Mouse (Mus musculus): ENCODE measurements at regions not wholly inside any gene's neighbourhood (a gene's known extent, or its start where the extent isn't known, plus 50 kb on each side); places are given as distances from the start of the nearest gene placed in this dataset.

DNA sequence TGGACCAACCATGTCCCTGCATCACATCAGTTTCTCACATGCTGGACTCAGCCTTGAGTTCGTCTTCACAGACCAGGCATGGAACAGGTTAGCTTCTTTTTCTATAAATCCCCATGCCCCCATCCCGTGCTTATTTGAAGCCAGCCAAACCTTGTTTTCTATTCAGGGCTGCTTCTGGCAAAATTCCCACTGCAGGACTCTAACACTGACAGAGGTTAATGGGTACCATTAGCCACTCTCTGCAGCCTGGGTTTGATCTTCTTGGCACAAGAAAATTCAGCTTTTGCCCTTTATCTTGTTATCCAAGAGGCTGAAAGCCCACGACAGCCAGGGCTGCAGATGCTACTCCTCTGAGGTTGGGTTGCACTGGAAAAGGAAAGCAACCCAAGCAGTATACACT, 101.8 kb upstream of the Fam204a start:
- Histone ChIP-seq H3K36me3 (replicated peaks) (no peaks in the 10 kb centered on the region), H3K4me3 (no peak overlapping the region), H3K4me1 (peaks cover 9% of the 10 kb centered on the region), H3K27me3 (replicated peaks; ENCODE audit: low read depth, poor library complexity, severe bottlenecking) (no peaks in the 10 kb centered on the region), H3K9me3 (no peaks in the 10 kb centered on the region), H3K27ac (replicated peaks) (no peak overlapping the region)
- WGBS, result 69% methylated on average over 3 of the region's 3 CpGs
- no peak for DNase-seq (ENCODE audit: low spot score)

DNA sequence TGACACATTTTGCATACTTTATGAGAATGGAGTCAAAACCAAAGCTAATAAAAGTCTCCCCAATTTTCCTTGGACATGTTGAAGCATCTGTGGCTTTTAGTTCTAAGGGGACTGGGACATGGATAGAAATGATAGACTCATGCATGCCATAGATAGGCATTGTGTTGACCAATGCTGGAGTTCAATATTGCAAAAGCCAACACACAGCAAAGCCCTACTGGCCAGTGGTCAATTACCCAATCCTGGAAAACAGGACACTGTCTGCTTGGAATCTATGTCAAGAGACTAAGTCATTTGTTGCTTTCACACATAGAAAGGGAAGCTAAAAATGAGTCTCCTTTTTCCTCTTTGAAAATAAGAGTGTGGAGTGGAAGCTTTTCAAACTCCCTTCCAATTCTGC, 99.1 kb upstream of the Fam204a start:
- Histone ChIP-seq H3K27me3 (replicated peaks; ENCODE audit: low read depth, poor library complexity, severe bottlenecking) (no peaks in the 10 kb centered on the region), H3K4me1 (peaks cover 9% of the 10 kb centered on the region), H3K36me3 (replicated peaks) (no peaks in the 10 kb centered on the region), H3K9me3 (no peaks in the 10 kb centered on the region), H3K4me3 (no peak overlapping the region), H3K27ac (replicated peaks) (no peak overlapping the region)
- no peak for DNase-seq (ENCODE audit: low spot score)

DNA sequence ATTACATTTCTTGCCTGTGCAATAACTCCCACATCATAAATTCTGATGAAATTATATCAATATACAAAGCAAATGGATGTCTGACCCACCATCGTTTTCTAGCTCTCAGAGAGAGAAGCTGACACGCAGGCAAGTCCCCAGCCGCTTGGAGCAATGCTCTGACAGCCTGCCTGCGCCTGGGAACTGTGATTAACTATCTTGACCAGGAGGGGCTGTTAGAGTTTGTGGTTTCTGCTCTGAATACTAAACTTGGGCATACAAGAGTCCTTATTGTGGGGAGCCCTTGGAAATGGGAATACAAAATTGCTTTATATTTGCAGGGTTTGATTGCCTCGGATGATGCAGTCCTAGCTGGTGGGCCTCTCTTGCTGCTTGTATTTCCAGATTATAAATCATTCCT, 98.6 kb upstream of the Fam204a start:
- 68% methylated on average over 5 of the region's 5 CpGs for WGBS
- DNase-seq (ENCODE audit: low spot score), result no peak
- Histone ChIP-seq H3K27ac (replicated peaks) (no peak overlapping the region), H3K36me3 (replicated peaks) (no peaks in the 10 kb centered on the region), H3K9me3 (no peaks in the 10 kb centered on the region), H3K4me3 (no peak overlapping the region), H3K4me1 (peaks cover 9% of the 10 kb centered on the region), H3K27me3 (replicated peaks; ENCODE audit: low read depth, poor library complexity, severe bottlenecking) (no peaks in the 10 kb centered on the region)

DNA sequence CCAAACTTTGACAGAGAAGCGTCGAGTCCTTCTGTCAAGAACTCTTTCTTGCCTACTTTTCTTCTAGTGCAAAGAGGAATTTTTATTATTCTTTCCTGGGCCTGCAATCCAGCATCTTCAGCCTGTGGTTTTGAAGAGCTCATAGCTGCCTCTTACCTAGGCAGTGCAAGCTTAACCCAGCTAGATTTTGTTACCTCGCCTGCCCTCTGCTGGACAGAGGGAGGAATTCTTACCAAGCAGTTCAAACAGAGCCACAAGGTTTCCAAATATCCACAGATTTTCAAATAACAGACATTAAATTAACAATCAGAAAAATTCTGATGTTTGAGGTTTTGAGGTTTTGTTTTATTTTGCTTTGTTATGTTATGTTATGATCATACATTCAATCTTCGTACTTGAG, 84.1 kb upstream of the Fam204a start:
- Histone ChIP-seq H3K9me3 (no peaks in the 10 kb centered on the region), H3K27ac (replicated peaks) (no peak overlapping the region), H3K27me3 (replicated peaks; ENCODE audit: low read depth, poor library complexity, severe bottlenecking) (no peaks in the 10 kb centered on the region), H3K36me3 (replicated peaks) (no peaks in the 10 kb centered on the region), H3K4me3 (no peak overlapping the region), H3K4me1 (no peaks in the 10 kb centered on the region)
- peak; percentile 79 for DNase-seq (ENCODE audit: low spot score)
- WGBS, result 28% methylated on average over 4 of the region's 4 CpGs

DNA sequence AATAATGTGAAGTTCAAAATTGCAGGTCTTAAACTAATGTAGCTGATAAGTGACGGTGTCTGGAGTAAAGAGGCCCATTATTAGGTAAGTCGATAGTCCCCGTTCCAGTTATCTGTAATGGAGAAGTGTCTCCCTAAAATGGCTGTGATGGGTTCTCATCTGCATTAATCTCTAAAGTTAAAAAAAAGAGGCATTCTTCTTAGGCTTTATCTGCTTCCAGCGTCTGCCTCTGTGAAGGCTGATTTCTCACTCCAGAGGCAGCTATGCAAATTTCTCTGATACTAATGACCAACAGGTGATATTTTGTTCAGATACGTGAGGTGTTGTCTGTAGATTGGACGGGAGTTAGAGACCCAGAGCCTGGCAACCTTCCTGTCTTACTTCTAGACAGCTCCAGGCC, 75.9 kb upstream of the Fam204a start:
- 59% methylated on average over 6 of the region's 6 CpGs for WGBS
- no peak for DNase-seq (ENCODE audit: low spot score)
- H3K9me3 ChIP-seq, result no peaks in the 10 kb centered on the region
- H3K36me3 ChIP-seq (replicated peaks), result no peaks in the 10 kb centered on the region
- no peak overlapping the region for H3K4me3 ChIP-seq
- no peak overlapping the region for H3K27ac ChIP-seq (replicated peaks)
- H3K27me3 ChIP-seq (replicated peaks; ENCODE audit: low read depth, poor library complexity, severe bottlenecking), result no peaks in the 10 kb centered on the region
- H3K4me1 ChIP-seq, result 0 out of 2 replicates have a peak, but pooled peaks cover 3% of the 10 kb centered on the region

DNA sequence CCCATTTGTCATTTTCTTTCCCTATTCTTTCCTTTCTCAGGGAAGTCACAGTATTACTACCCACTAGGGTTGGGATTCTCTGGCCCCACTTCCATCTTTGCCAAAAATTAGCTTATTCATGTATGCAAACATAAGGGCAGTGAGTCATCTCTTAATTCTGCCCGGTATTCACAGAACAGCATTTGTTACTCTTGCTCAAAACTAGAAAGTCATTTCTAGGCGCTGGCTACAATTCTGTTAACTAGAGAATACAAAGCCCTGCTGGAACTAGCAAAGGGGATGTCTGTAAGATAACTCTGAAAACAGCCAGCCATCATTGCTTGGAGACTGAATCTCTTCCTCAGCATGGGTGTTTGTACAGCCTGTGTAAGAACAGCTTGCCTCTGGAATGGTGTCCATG, 74.4 kb upstream of the Fam204a start:
- no peak for DNase-seq (ENCODE audit: low spot score)
- Histone ChIP-seq H3K36me3 (replicated peaks) (no peaks in the 10 kb centered on the region), H3K9me3 (no peaks in the 10 kb centered on the region), H3K27ac (replicated peaks) (no peak overlapping the region), H3K4me3 (no peak overlapping the region), H3K4me1 (0 out of 2 replicates have a peak, but pooled peaks cover 3% of the 10 kb centered on the region), H3K27me3 (replicated peaks; ENCODE audit: low read depth, poor library complexity, severe bottlenecking) (no peaks in the 10 kb centered on the region)
- 87% methylated on average over 2 of the region's 2 CpGs for WGBS

DNA sequence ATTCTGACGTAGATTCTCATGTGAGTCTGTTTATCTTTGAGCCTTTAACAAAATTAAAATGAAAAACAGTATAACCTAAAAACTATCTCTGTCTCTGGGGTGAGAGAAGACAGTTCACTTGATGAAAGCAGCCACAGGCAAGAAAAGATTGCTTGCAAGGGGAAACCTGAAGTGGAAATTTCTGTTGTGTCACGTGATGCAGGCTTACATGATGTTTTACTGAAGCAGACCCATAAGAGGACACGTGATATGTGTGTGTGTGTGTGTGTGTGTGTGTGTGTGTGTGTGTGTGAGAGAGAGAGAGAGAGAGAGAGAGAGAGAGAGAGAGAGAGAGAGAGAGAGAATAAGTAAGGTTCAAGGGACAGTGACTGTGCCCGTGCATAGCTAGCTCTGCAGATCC, 63.7 kb upstream of the Fam204a start:
- H3K27me3 ChIP-seq (replicated peaks; ENCODE audit: low read depth, poor library complexity, severe bottlenecking), result no peaks in the 10 kb centered on the region
- DNase-seq (ENCODE audit: low spot score), result no peak
- no peak overlapping the region for H3K4me3 ChIP-seq
- no peaks in the 10 kb centered on the region for H3K4me1 ChIP-seq
- 86% methylated on average over 4 of the region's 4 CpGs for WGBS
- H3K9me3 ChIP-seq, result no peaks in the 10 kb centered on the region
- H3K36me3 ChIP-seq (replicated peaks), result no peaks in the 10 kb centered on the region
- no peak overlapping the region for H3K27ac ChIP-seq (replicated peaks)

DNA sequence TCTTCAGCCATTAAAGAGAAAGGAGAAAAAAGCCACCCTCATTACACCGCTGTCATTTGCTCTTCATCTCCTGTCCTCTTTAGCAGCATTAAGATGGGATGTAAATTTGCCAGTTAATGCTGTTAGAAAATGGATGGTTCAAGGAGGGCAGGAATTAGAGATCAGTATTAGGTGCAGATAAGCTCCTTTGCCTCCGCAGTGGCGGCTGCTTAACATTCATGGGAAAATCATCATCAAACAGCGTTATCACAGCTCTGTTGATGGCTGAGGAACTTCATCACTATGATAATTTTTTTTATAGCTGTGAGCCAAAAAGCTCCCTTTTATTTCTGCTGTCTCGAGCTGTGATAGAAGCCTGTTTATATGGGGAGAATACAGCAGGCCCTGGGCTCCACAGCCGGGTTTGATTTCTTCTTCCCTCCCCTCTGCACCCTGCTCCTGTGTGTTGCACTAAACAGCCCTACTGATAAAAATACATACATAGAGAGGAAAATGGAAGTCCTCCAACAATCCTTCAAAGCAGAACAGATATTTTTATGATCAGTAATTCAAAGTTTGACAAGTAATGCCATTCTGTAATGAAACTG, 60.4 kb upstream of the Fam204a start:
- no peak for DNase-seq (ENCODE audit: low spot score)
- 59% methylated on average over 6 of the region's 6 CpGs for WGBS
- no peaks in the 10 kb centered on the region for H3K36me3 ChIP-seq (replicated peaks)
- no peak overlapping the region for H3K27ac ChIP-seq (replicated peaks)
- no peaks in the 10 kb centered on the region for H3K27me3 ChIP-seq (replicated peaks; ENCODE audit: low read depth, poor library complexity, severe bottlenecking)
- no peaks in the 10 kb centered on the region for H3K9me3 ChIP-seq
- no peaks in the 10 kb centered on the region for H3K4me1 ChIP-seq
- H3K4me3 ChIP-seq, result no peak overlapping the region

DNA sequence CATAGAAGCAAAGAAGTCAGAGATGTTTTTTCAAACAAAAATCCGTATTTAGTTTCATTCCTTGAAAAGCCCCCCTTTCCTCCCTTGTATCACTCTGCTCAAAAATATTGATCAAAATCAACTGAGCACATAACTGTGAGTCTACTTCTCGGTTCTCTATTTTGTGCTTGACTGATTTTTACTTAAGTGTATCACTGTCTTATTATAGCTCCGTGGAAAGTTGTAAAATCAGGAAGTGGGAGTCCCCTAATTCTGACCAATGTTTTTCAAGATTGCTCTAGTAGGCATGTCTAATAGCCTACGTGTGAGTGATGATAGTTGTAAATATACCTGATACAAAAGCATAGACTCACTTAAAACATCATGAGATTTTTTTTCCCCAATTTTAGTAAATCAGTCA, 58.4 kb upstream of the Fam204a start:
- H3K27ac ChIP-seq (replicated peaks), result no peak overlapping the region
- H3K9me3 ChIP-seq, result no peaks in the 10 kb centered on the region
- 83% methylated on average over 4 of the region's 4 CpGs for WGBS
- H3K36me3 ChIP-seq (replicated peaks), result no peaks in the 10 kb centered on the region
- H3K4me1 ChIP-seq, result no peaks in the 10 kb centered on the region
- no peaks in the 10 kb centered on the region for H3K27me3 ChIP-seq (replicated peaks; ENCODE audit: low read depth, poor library complexity, severe bottlenecking)
- no peak overlapping the region for H3K4me3 ChIP-seq
- no peak for DNase-seq (ENCODE audit: low spot score)
